Mouse (Mus musculus) liver, embryonic 14.5 days (tissue): ENCODE measurements around the gene Chmp1a. TPM values are rescaled to one million over a fixed set of nuclear protein-coding genes. Genes with fewer than 3 reads are reported as not detected.

Experiments used
- ATAC-seq: fragments of 200-750 bp; cut with Nextera tagmentation; 2 replicates; pipeline ENCODE4 v1.8.0; 2017; ENCODE audit warnings: moderate number of reproducible peaks, mild to moderate bottlenecking, moderate library complexity; ENCODE audit not compliant: insufficient read depth
- DNase-seq, 3 experiments: peaks; one replicate each; pipeline ENCODE4 v3.0.0-alpha.2; 2012 to 2013; ENCODE audit warnings: low read depth in 3 of 3, low spot score in 3 of 3
- H3K27ac ChIP-seq: fragments of 300-500 bp; sonication (generic); 2 replicates; pipeline ENCODE4 v1.5.1; 2014; ENCODE audit warnings: moderate library complexity, mild to moderate bottlenecking, control low read depth, inconsistent platforms
- H3K27me3 ChIP-seq: fragments of 300-500 bp; sonication (generic); 2 replicates; pipeline ENCODE4 v1.6.1; 2014; ENCODE audit warnings: mild to moderate bottlenecking, low read length, moderate library complexity; ENCODE audit not compliant: control insufficient read depth, insufficient read depth
- H3K36me3 ChIP-seq: fragments of 300-500 bp; sonication (generic); replicated peaks from 2 replicates; pipeline ENCODE4 v1.6.1; 2014; ENCODE audit warnings: low read depth; ENCODE audit not compliant: control insufficient read depth, insufficient read depth
- H3K4me1 ChIP-seq, 2 experiments: fragments of 200-500 bp in 1 of 2; fragments of 300-500 bp in 1 of 2; sonication (generic) in 1 of 2; replicated peaks; 2 replicates each; pipeline ENCODE4 v1.6.1; 2012 to 2014; ENCODE audit warnings: antibody characterized with exemption in 1 of 2, inconsistent platforms in 1 of 2, low read length in 1 of 2; ENCODE audit not compliant: control insufficient read depth in 2 of 2, insufficient read depth in 2 of 2
- H3K4me2 ChIP-seq: fragments of 300-500 bp; sonication (generic); 2 replicates; pipeline ENCODE4 v1.6.1; 2014; ENCODE audit warnings: low read depth, mild to moderate bottlenecking, control low read depth, moderate library complexity
- H3K4me3 ChIP-seq, 2 experiments: fragments of 200-500 bp in 1 of 2; fragments of 300-500 bp in 1 of 2; sonication (generic) in 1 of 2; 2 replicates each; pipeline ENCODE4 v1.5.1; 2012 to 2014; ENCODE audit warnings: low read depth in 2 of 2, low read length in 2 of 2, mild to moderate bottlenecking in 2 of 2, control low read depth in 1 of 2, inconsistent platforms in 1 of 2, moderate library complexity in 1 of 2; ENCODE audit not compliant: insufficient read depth in 1 of 2
- H3K9ac ChIP-seq: fragments of 300-500 bp; sonication (generic); replicated peaks from 2 replicates; pipeline ENCODE4 v1.6.1; 2014; ENCODE audit warnings: mild to moderate bottlenecking, control low read depth, moderate library complexity
- H3K9me3 ChIP-seq: fragments of 300-500 bp; sonication (generic); 2 replicates; pipeline ENCODE4 v1.6.1; 2016; ENCODE audit warnings: low read length, mixed read lengths; ENCODE audit not compliant: control insufficient read depth
- CTCF ChIP-seq: IDR thresholded peaks from 2 replicates; pipeline ENCODE4 v1.5.1; 2016; ENCODE audit warnings: antibody characterized with exemption, low read depth, control low read depth
- EP300 ChIP-seq: IDR thresholded peaks from 2 replicates; pipeline ENCODE4 v1.6.1; 2016; ENCODE audit warnings: antibody characterized with exemption, low read depth
- WGBS: fragments of 180-500 bp; shearing (Covaris S2); extraction: QIAGEN DNeasy Blood & Tissue Kit; methylation state at CpG from one replicate; pipeline ENCODE4 v1.1.7; 2014; ENCODE audit not compliant: insufficient replicate concordance; 5-methylcytosine and 5-hydroxymethylcytosine counted together
- polyA plus RNA-seq, 2 experiments: library from polyadenylated mRNA; depleted of rRNA in 1 of 2; stranded (reverse) in 1 of 2; unstranded in 1 of 2; fragments of >200 nt; fragmentation: Nextera tagmentation in 1 of 2; extraction: Ambion mirVana in 1 of 2; gene quantifications; 2 replicates each; pipeline versions ENCODE4 v1.2.1 to v1.2.3; 2012 to 2014

The Chmp1a gene
- polyA plus RNA-seq, 2 experiments: 29.9 to 42.9 TPM

DNA sequence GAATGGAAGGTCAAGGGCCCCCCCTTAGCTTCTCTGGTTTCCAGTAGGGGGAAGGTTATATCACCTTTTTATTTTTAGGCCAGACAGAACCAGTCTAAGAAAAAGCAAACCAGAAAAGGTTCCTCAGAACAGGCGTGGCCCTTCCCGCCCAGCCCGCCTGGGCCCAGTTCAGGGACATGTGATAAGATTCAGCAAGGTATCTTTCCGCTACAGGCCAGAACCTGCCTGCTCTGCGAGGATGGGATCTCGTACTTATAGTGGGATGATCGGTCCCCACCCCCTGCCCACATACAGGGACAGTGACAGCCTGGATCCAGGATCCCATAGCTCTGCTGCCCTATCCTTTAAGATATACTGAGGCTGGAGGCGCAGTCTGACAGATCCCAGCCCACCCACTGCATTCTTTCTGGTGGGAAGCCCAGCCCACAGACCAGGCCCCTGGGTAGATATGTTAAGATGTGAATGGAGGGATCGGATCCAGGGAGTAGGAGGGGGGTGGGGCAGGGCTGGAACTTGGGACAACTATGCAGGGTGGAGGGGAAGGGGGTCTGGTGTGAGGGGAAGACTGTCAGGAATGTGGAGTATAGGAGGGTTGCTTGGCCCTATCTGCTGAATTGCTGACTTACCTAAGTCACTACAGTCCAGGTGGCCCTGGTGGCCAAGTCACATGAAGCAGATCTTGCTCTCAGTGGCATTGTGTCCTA, 56.3 kb downstream of the Chmp1a start:
- Histone ChIP-seq H3K4me1 (peaks cover 23 to 31% of the 10 kb centered on the region in 2 experiments), H3K4me3 (no peak overlapping the region), H3K27ac (peak overlapping the region; percentile 65), H3K27me3 (peaks cover 2% of the 10 kb centered on the region; the same call in 1 of the 2 replicates), H3K9me3 (no peaks in the 10 kb centered on the region), H3K4me2 (peak overlapping the region; percentile 37), H3K36me3 (no peaks in the 10 kb centered on the region), H3K9ac (peak overlapping the region; percentile 57)
- no peak for TF ChIP-seq CTCF
- peak; percentile 70 for TF ChIP-seq EP300
- DNase-seq: peak; percentile 41 to 55 (median 54)
- 29% methylated on average over 9 of the region's 9 CpGs for WGBS
- ATAC-seq: peak; percentile 96

DNA sequence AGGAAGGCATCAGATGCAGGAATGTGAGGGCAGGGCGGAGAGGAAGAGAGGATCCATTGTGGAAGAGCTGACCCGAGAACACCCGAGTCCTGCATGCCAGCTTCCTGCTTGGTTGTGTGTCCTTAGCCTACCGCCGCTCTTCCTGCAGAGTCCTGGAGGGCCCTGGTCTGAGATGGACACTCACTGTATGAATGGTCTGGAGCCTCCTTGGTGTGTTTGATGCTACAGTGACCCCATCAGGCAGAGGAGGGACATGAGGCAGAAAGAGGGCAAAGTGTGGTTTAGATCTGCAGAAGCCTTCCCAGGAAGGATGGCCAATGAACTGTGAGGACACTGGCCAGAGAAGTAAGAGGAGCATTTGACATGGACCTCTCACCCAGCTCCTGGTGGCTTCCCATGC, 57.4 kb downstream of the Chmp1a start:
- peak overlapping the region; percentile 65; the same call in 1 of the 2 replicates for H3K27ac ChIP-seq

More for the DNA sequence above, 57.4 kb downstream of the Chmp1a start:
- peak overlapping the region; percentile 57; the same call in 1 of the 2 replicates for H3K9ac ChIP-seq
- peaks cover 2% of the 10 kb centered on the region; the same call in 1 of the 2 replicates for H3K27me3 ChIP-seq
- no peak overlapping the region for H3K4me2 ChIP-seq
- no peaks in the 10 kb centered on the region for H3K36me3 ChIP-seq
- ATAC-seq (no peak), DNase-seq (peak in 1 of 3 experiments; percentile 22)
- TF ChIP-seq CTCF (peak; percentile 69), EP300 (no peak)
- WGBS: 64% methylated on average over 5 of the region's 5 CpGs
- H3K4me3 ChIP-seq: no peak overlapping the region
- H3K4me1 ChIP-seq: peaks cover 23 to 31% of the 10 kb centered on the region in 2 experiments
- no peaks in the 10 kb centered on the region for H3K9me3 ChIP-seq

Other genes with a start within 250 kb of the Chmp1a start
- 9.9 and 12.4 TPM in 2 replicates for gene Ankrd11, start 170.5 kb downstream of the Chmp1a start, polyA plus RNA-seq (2012; rRNA removed)
- gene Ankrd11, start 170.5 kb downstream of the Chmp1a start, polyA plus RNA-seq (2014; fragmentation: Nextera tagmentation; extraction: Ambion mirVana): 10.8 and 18.5 TPM in 2 replicates
- 19.0 and 26.0 TPM in 2 replicates for gene Spg7, start 149.8 kb downstream of the Chmp1a start, polyA plus RNA-seq (2012; rRNA removed)
- gene Spg7, start 149.8 kb downstream of the Chmp1a start, polyA plus RNA-seq (2014; fragmentation: Nextera tagmentation; extraction: Ambion mirVana): 19.5 and 21.0 TPM in 2 replicates
- 1,340 and 1,385 TPM in 2 replicates for gene Rpl13, start 110.4 kb downstream of the Chmp1a start, polyA plus RNA-seq (2012; rRNA removed)
- 1,145 and 1,179 TPM in 2 replicates for gene Rpl13, start 110.4 kb downstream of the Chmp1a start, polyA plus RNA-seq (2014; fragmentation: Nextera tagmentation; extraction: Ambion mirVana)
- 1.7 and 1.9 TPM in 2 replicates for gene Cpne7, start 95.4 kb downstream of the Chmp1a start, polyA plus RNA-seq (2012; rRNA removed)
- gene Cpne7, start 95.4 kb downstream of the Chmp1a start, polyA plus RNA-seq (2014; fragmentation: Nextera tagmentation; extraction: Ambion mirVana): 0.58 and 0.65 TPM in 2 replicates
- 0.75 and 1.1 TPM in 2 replicates for gene Sult5a1, start 54.4 kb downstream of the Chmp1a start, polyA plus RNA-seq (2012; rRNA removed)
- 0.69 and 0.91 TPM in 2 replicates for gene Sult5a1, start 54.4 kb downstream of the Chmp1a start, polyA plus RNA-seq (2014; fragmentation: Nextera tagmentation; extraction: Ambion mirVana)
- 0.07 and 0.14 TPM in 2 replicates for gene Dpep1, start 26.5 kb downstream of the Chmp1a start, polyA plus RNA-seq (2012; rRNA removed)
- gene Dpep1, start 26.5 kb downstream of the Chmp1a start, polyA plus RNA-seq (2014; fragmentation: Nextera tagmentation; extraction: Ambion mirVana): 0.06 and 0.23 TPM in 2 replicates
- 0.21 and 0.60 TPM in 2 replicates for gene Spata33, start 69 bp upstream of the Chmp1a start, polyA plus RNA-seq (2012; rRNA removed)
- gene Spata33, start 69 bp upstream of the Chmp1a start, polyA plus RNA-seq (2014; fragmentation: Nextera tagmentation; extraction: Ambion mirVana): 0.08 and 0.16 TPM in 2 replicates
- gene Cdk10, start 12.1 kb upstream of the Chmp1a start, polyA plus RNA-seq (2012; rRNA removed): 15.4 and 16.3 TPM in 2 replicates
- 7.2 and 10.1 TPM in 2 replicates for gene Cdk10, start 12.1 kb upstream of the Chmp1a start, polyA plus RNA-seq (2014; fragmentation: Nextera tagmentation; extraction: Ambion mirVana)
- 0.87 and 0.92 TPM in 2 replicates for gene Spata2l, start 23.5 kb upstream of the Chmp1a start, polyA plus RNA-seq (2012; rRNA removed)
- gene Spata2l, start 23.5 kb upstream of the Chmp1a start, polyA plus RNA-seq (2014; fragmentation: Nextera tagmentation; extraction: Ambion mirVana): 1.5 TPM in 2 replicates
- 8.4 and 8.9 TPM in 2 replicates for gene Zfp276, start 41.4 kb upstream of the Chmp1a start, polyA plus RNA-seq (2012; rRNA removed)
- gene Zfp276, start 41.4 kb upstream of the Chmp1a start, polyA plus RNA-seq (2014; fragmentation: Nextera tagmentation; extraction: Ambion mirVana): 4.7 and 5.9 TPM in 2 replicates
- gene Vps9d1, start 41.6 kb upstream of the Chmp1a start, polyA plus RNA-seq (2012; rRNA removed): 7.8 and 8.5 TPM in 2 replicates
- gene Vps9d1, start 41.6 kb upstream of the Chmp1a start, polyA plus RNA-seq (2014; fragmentation: Nextera tagmentation; extraction: Ambion mirVana): 2.4 and 3.8 TPM in 2 replicates
- gene Fanca, start 105.8 kb upstream of the Chmp1a start, polyA plus RNA-seq (2012; rRNA removed): 22.8 and 24.6 TPM in 2 replicates
- 17.3 and 19.4 TPM in 2 replicates for gene Fanca, start 105.8 kb upstream of the Chmp1a start, polyA plus RNA-seq (2014; fragmentation: Nextera tagmentation; extraction: Ambion mirVana)
- 3.0 TPM in 2 replicates for gene Spire2, start 120.0 kb upstream of the Chmp1a start, polyA plus RNA-seq (2012; rRNA removed)
- 2.2 and 2.9 TPM in 2 replicates for gene Spire2, start 120.0 kb upstream of the Chmp1a start, polyA plus RNA-seq (2014; fragmentation: Nextera tagmentation; extraction: Ambion mirVana)
- gene Tcf25, start 161.0 kb upstream of the Chmp1a start, polyA plus RNA-seq (2012; rRNA removed): 37.8 and 45.6 TPM in 2 replicates
- gene Tcf25, start 161.0 kb upstream of the Chmp1a start, polyA plus RNA-seq (2014; fragmentation: Nextera tagmentation; extraction: Ambion mirVana): 44.0 and 53.1 TPM in 2 replicates
- 0.03 TPM in 2 replicates for gene Mc1r, start 194.3 kb upstream of the Chmp1a start, polyA plus RNA-seq (2012; rRNA removed)
- gene Mc1r, start 194.3 kb upstream of the Chmp1a start, polyA plus RNA-seq (2014; fragmentation: Nextera tagmentation; extraction: Ambion mirVana): not detected in 2 replicates
- 0.70 and 3.8 TPM in 2 replicates for gene Tubb3, start 198.7 kb upstream of the Chmp1a start, polyA plus RNA-seq (2012; rRNA removed)
- 0.29 and 0.42 TPM in 2 replicates for gene Tubb3, start 198.7 kb upstream of the Chmp1a start, polyA plus RNA-seq (2014; fragmentation: Nextera tagmentation; extraction: Ambion mirVana)
- 7.1 and 8.0 TPM in 2 replicates for gene Def8, start 210.8 kb upstream of the Chmp1a start, polyA plus RNA-seq (2012; rRNA removed)
- gene Def8, start 210.8 kb upstream of the Chmp1a start, polyA plus RNA-seq (2014; fragmentation: Nextera tagmentation; extraction: Ambion mirVana): 10.5 and 12.6 TPM in 2 replicates